Mouse (Mus musculus): Measurements from ENCODE around the gene Maml3.

Gene Maml3

DNA sequence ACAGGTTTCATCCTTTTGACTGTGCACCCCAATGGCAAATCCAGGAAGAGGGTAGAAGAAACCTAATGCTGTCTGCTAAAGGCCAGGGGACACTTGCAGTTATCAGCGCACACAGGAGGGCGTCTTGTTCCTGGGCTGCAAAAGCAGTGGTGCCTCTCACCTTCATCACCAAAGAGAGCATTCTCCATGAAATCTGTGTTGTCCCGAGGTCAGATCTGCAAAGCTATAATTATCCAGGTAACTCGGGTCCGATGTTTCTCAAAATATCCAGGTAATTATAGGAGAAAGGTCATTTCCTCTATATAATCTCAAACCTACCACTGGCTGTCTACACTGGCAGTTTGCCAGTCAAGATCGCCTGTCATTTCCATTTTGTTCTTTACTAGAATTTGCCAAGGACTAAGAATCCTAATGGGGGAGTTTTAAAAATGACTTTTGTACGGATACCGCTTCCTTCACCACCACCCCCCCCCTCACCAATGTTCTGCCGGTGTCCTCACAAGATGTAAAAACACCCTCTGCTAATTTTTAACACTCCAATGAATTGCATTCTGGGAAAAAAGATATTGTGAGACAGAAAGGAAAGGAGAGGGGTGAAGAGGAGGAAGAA, 98.0 kb downstream of the Maml3 start:
- DNase-seq (ENCODE audit: low read depth, low spot score): no peak

DNA sequence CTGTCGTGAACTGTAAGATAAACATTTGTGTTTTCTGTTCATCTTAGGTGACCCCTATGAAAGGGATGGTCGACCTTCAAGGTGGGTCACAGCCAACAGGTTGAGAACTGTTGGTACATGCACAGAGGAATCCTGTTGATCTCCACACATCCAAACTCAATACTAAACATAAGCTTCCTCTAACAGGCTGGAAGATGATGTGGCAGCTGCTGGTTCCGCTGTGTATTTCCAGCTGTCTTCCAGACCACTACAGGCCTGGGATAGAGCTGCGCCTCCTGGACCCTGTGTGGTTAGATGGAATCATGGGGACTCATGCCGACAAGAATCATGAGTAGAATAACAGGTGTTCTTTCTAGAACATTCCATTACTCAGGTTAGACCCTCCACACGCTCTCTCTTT, 101.2 kb downstream of the Maml3 start:
- DNase-seq (ENCODE audit: low read depth, low spot score): no peak

DNA sequence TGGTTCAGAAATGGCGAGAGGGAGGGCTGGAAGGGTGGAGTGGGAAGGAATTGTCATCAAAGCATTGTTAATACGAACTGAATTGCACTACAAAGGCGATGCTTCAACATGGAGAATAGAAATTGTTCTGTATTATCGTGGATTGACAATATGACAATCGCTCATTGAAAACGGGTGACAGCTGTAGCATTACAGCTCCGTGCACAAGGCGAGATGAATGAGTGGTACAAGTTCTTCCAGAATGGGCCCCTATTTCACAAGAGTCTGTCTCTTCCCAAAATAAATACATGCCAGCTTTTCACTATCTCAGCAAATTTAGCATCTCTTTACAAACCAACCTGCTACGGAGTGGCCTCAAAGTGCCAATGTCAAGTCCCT, 103.4 kb downstream of the Maml3 start:
- DNase-seq (ENCODE audit: low read depth, low spot score): no peak

DNA sequence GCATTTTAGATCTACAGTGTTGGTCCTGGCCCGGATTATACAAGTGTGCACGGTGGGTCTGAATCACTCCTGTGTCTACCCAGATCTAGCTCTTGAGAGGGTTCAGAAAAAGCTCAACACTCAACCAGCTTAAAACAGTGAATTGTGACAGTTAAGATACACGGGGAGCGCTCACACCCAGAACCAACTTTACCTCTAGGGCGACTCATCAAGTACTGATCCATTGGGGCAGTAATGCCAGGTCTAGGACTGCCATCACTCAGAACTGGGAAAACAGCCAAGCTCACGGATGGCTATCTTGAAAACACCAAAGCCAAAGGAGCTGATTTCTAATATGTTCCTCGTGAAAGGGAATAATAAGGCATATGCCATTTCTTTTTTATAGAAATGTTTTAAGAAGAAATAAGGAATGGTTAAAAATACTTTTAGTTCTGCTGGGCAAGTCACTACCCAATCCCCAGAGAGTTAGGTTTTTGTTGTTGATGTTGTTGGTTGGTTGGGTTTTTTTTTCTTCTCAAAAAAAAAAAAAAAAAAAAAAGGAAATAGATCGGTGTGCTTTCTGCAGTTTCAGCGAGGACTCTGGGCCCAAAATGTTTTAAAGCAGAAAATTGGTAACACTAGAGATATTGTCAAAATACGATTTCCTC, 103.9 kb downstream of the Maml3 start:
- no peak for DNase-seq (ENCODE audit: low read depth, low spot score)

DNA sequence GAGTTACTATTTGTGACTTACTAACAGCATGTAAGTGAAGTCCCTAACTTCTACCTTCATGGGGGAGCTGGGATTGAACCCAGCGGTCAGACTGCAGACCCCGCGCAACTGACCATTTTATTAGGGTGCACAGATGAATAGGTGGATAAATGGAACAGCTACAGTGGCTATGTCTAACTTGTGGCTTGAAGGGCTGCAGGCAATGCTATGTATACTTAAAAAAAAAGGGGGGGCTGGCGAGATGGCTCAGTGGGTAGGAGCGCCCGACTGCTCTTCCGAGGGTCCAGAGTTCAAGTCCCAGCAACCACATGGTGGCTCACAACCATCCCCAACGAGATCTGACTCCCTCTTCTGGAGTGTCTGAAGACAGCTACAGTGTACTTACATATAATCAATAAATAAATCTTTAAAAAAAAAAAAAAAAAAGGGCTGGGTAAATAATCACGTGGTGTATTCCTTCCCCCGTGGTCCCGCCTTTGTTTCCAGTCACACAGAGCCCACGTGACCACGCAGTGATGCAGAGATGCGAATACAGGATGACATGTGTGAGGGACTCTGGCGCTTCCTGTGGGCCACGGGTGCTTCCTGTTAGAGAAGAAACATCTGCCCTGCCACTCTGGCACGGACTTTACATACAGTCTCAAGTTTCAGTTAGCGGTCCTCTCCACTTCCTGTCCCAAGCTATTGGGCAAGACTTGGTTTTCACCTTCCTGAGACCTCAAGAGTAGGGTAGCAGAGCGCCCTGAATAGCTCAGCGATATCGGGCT, 105.0 kb downstream of the Maml3 start:
- no peak for DNase-seq (ENCODE audit: low read depth, low spot score)

DNA sequence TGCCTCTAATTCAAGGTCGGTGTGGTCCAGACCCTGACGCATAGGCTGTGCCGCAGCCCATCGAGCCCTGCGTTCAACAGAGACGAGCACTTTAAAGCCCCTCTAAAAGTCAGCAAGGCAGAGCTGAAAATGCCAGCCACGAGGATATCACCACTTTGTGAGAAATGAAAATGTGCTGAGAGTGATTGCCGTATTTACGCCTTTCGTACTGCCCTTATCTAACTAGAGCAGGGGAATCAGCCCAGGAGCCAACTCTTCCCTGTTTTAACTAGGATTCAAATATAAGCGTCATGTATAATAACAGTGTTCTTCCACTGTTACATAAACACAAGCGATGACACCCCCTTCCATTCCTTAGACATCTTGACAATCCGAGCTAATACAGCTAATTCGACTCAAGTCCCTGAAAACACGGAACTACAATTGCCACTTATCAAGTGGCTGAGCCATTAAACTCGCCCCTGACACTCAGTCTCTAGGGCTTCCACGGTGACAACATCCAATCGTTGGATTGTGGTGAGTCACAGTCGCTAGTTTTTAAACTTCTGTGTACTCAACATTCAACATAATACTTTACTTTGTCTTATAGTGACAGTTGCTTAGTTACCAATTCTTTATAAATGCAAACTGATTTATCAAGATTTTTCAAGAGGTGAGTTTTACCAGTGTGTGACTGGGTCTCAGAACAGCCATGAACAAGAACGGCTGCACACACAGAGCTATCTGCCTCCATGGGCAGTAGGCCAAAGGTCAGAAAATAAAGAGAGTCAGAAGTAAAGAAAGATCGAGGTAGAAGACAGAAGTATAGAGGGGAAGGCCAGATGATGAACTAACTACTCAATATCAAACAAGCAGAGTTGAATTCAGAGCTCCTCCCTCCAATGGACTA, 106.1 kb downstream of the Maml3 start:
- no peak for DNase-seq (ENCODE audit: low read depth, low spot score)

DNA sequence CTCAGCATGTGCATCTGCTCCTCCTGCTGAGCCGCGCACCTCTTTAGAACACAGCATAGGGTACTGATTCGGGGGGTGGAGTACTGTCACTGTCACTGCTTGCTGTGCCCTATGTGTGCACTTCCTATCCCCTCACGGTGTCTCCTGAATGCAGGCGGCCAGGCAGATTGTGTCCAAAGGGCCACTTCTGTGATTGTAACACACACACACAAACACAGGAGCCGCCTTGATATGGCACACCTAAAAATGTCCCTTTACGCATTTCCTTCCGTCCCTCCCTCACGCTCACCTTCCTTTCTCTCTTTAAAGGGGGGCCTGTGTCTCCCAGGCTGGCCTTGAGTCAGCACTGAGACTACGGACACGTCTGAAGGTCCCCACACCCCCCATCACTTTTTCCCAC, 107.3 kb downstream of the Maml3 start:
- no peak for DNase-seq (ENCODE audit: low read depth, low spot score)

DNA sequence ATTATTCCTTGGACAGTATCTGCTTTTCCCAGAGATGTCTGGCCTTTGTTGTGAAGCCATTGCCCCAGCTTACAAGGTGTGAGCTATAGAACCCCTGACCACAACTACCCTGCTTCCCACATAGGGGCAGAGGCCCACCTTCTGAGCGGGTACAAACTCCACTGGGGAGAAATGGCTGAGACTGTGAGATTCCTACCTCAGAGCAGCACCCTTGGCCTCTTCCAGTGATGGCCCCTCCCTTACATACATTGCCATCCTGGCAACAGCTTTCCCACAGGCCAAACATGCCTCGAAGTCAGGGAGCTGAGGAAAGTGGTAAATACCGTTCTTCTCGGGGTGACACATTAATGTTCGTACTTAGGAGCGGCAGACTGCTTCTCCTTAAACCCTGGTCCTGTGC, 118.4 kb downstream of the Maml3 start:
- DNase-seq (ENCODE audit: low read depth, low spot score): no peak

DNA sequence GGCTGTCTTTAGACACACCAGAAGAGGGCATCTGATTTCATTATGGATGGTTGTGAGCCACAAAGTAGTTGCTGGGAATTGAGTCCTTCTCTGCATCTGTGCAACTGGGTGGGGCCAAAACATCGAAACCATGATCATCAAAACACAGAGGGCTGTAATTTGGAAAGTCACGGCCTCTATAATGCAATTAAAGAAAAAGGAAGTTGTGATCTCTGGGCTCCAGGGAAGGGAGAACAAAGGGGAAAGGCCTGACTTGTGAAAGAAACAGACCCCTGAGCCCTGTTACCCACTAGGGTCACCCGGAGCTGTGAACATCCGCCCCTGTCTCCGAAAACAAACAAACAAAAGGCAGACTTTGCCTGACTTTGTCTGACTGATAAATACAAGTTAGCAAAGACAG, 123.4 kb downstream of the Maml3 start:
- no peak for DNase-seq (ENCODE audit: low read depth, low spot score)

DNA sequence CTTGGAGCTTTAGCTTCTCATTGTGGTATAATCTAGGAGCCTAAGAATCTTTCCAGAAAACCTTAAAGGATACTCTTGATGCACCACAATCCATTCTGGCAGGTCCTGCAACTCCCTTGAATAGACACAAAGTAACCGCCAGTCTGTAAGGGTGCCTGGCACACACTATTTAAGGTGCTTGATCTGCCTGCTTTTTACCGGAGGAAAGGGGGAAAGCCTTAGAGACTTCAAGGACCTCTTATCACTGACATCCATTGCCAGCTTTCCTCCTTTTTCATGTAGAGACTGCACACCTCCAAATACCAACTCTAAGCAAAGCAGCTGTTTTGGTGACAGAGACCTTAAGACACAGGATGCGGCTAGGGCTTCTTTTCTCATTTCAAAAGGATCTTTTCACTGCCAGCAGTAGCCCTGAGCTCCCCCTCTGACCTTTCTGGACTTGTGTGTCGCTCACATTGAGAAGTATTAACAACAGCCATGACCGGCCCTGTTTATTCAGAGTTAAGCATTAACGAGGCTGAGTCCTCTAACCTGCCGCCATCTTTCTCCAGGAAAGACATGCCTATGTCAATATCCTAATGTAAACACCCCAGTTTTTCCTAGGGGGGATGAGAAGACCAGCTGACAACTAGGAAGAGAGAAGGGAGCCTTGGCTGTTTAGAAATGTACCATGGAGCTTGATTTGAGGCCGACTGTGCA, 127.1 kb downstream of the Maml3 start:
- DNase-seq (ENCODE audit: low read depth, low spot score): no peak

DNA sequence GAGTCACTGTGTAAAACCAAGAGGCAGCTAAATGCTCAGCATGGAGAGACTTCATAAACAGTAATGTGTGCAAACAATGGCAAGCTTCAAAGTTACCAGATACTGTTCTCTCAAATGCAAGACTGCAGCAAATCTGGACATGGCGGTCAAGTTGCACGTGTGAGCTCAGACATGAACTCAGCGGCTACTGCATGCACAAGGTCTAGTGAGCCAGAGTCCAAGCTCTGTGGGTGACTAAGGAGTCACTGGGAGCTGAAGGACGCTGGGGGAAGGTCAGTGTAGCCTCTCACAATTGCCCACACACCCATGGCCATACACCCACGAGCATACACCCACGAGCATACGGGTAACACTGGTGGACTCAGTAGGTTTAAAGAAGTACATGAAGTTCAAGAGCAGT, 130.3 kb downstream of the Maml3 start:
- DNase-seq (ENCODE audit: low read depth, low spot score): no peak

DNA sequence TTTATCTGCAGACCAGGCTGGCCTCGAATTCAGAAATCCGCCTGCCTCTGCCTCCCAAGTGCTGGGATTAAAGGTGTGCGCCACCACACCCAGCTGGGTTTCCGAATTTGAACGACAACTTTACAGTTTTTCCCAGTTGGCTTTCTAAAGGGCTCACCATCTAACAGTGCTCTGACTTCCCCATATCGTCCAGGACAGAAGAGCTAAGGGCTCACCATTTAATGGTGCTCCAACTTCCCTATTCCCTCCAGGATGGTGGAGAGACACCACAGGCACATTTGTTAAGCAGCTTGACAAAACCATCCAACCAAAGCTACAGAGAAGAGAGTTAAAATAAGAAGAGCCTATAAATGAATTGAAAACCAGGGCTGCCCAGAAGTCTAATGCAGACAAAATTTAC, 130.7 kb downstream of the Maml3 start:
- DNase-seq (ENCODE audit: low read depth, low spot score): no peak

DNA sequence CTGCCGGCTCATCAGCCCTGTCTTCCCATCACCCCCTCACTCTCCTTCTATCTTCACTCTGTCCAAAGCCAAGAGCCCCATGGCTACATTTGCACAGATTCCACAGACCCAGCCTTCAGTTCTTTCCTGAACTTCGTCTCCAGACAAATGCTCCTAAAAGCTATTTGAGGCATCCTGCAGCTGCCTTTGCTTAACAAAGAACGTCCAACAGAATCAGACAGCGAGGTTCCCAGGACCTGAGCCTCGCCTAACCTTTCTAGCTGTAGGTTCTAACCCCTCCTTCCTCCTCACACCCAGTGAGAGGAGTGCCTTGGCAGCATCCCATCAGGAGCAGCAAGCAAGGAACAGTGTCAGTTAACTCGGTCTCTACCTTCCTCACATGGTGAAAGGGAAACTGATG, 132.3 kb downstream of the Maml3 start:
- DNase-seq (ENCODE audit: low read depth, low spot score): no peak

DNA sequence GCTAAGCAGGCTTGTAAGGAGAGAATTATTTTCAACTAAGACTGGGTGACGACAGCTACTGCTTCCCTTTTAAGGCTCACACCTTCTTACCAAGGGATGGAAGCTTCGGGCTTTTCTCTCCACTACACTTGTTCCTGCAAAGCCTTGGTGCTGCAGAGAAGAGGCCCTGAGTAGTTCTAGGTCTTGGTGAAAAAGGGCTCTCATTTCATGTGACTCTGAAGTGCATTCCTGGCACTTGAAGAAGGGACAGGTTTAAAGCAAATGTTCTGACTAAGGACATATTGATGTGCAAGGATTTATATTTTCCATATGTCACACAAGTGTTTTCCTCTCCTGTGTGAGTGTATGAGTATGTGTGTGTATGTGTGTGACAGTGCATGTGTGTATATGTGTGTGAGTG, 134.4 kb downstream of the Maml3 start:
- DNase-seq (ENCODE audit: low read depth, low spot score): no peak

DNA sequence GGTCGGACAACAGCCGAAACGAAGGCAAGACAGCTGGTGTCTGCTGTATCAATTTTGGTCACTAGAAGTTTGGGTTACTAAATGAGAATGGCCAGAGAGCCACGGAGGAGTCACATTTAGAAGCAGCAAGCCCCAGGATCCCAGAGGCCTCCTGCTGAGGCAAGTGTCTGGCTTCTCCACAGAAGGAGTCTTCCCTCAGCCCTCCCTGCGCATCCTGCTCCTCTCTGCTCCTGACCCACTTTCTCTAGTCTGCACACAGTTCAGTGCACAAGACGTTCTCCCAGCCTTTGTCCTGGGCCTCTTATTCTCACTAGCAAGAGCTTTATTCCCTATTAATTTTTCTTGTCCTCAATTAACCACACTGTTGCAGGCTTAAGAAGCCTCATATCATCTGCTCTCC, 135.4 kb downstream of the Maml3 start:
- no peak for DNase-seq (ENCODE audit: low read depth, low spot score)

DNA sequence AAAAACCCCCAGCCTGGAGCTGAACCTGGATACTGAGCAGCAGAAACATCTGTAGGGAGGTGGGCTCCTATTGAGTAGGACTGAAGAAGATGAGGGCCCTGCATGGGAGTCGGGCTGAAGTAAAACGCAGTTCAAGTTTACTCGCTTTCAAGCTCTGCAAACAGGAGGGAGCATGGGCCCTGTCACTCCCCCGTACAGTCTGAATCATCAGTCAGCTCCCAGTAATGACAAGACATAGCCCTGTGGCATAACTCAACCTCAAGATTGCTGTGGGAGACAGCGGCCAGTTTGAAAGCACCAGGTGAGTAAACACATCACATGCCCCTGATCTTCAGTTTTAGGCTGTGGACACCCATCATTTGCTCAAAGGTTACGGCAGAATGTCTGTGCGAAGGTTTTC, 139.0 kb downstream of the Maml3 start:
- DNase-seq (ENCODE audit: low read depth, low spot score): no peak

DNA sequence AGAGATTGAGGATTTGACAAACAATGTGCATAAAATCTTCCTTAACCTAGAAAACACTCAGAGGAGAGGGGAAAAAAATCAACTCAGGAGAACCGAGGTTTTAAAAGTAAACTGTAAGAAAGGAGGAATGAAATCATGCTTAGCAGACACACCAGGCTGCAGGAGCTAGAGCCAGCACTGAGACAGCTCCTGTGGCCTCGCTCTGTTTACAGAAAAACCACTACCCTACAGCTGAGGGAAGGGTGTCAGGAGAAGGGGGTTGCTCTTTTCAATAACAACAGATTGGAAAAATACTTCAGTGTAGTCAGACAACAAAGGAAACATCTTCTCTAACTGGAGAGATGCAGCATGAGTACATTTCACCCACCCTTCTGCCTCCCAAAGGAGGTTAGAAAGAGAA, 139.4 kb downstream of the Maml3 start:
- no peak for DNase-seq (ENCODE audit: low read depth, low spot score)

DNA sequence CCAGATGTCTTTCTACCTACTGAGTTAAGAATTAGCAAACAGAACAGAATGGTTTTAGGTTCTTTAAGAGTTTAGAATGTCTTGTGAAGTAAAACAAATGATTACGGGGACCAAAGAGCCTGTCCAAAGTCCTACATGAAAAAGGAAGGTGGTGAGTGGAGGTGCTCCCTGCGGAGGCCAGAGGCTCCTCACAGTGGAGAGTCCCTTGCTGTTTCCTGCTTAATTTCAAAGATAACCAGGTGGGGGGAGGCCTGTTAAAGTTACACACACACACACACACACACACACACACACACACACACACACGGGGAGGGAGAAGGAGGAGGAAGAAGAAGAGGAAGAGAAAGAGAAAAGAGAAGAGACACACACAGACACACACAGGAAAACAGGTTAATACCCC, 139.9 kb downstream of the Maml3 start:
- DNase-seq (ENCODE audit: low read depth, low spot score): no peak

DNA sequence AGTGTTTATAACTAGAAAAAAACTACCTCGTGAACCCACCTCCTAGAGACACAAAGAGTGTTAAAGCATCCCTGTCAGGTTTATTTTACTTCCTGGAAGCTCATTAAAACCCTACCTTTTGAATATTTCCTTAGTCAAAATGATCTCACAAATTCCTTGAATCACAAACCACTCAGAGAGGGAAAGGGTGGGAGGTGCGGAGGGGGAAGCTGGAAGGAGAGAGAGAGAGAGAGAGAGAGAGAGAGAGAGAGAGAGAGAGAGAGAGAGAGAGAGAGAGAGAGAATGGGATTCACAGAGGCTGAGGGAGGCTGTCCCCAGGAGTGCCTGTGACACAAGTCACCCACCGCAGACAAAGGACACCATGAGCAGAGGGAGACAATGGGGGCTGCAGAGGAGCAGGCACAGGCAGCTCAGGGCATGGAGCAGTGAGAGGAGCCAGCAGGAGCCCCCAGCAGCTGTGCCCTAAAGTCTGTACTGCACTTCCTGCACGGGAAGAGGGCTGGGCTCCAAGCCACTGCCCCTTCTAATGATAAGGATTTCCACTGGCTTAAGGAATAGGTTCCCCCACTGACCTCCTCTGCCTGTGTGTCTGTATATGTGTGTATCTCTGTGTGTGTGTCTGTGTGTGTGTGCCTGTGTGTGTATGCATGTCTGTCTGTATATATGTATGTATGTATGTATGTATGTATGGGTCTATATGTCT, 140.8 kb downstream of the Maml3 start:
- DNase-seq (ENCODE audit: low read depth, low spot score): no peak

DNA sequence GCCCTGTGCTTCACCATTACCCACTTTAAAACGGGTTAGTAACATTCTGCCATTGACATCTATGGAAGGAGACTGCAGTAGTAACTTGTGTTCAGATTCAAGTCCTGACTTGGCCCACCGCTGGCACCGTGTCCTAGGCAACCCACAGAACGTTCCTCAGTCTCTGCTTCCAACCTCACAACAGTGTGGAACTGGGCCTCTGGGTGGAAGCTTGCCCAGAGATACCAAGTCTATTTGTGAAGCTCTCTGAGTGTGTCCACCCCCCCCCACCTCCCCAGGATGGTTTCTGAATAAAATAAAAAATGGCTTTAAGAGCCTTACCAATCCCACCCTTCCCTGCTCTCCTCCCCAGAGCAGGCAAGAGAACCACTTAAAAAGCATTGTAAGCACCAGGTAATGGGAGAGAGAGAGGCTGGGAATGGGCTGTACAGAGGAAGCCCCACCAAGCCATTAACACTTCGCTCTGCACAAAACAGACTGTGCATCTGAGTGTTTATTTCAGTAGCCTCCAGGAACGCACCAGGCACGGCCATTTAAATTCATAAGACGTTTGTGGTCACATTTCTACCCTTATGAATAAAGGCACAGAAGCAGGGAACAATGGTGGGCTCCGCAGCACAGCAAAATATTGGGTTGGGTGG, 141.6 kb downstream of the Maml3 start:
- DNase-seq (ENCODE audit: low read depth, low spot score): no peak

DNA sequence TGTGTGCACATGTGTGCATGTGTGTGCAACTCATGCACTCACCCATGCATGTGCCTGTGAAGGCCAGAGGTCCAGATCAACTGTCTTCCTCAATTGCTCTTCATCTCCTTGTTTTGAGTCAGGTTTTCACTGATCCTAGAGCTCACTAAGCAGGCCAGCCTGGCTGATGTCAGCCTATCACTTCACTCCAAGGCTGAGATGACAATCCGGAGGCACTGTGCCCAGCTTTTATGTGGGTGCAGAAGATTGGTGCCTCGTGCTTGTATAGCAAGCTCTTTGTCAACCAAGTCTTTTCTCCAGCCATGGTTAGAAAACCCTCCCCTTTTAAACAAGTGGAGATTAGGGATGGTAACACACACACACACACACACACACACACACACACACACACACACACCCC, 146.1 kb downstream of the Maml3 start:
- DNase-seq (ENCODE audit: low read depth, low spot score): no peak

Data from c-Kit-negative CD71-positive TER-119-positive erythroid progenitor cells, embryonic 14.5 days (primary cell).